Mouse (Mus musculus): ENCODE results near the gene Slc39a11. TPM values are rescaled to one million over a fixed set of nuclear protein-coding genes. Genes with fewer than 3 reads are reported as not detected.

Gene Slc39a11
- polyA plus RNA-seq, 1 experiment = 6.5 TPM

- H3K4me3 ChIP-seq (ENCODE audit: insufficient read depth, low read depth, low read length) = no peak overlapping the region
- H3K27ac ChIP-seq (replicated peaks; ENCODE audit: low read depth, low read length) = no peak overlapping the region
- peaks cover 5% of the 10 kb centered on the region; the same call in 1 of the 2 replicates for H3K4me1 ChIP-seq (ENCODE audit: control insufficient read depth, insufficient read depth, insufficient read length, low read length)
Measured at GRCm38 (mm10) chr11:113512976-113513375, 136.9 kb downstream of the Slc39a11 start.

- H3K4me1 ChIP-seq (ENCODE audit: control insufficient read depth, insufficient read depth, insufficient read length, low read length) = peaks cover 5% of the 10 kb centered on the region; the same call in 1 of the 2 replicates
- H3K4me3 ChIP-seq (ENCODE audit: insufficient read depth, low read depth, low read length) = no peak overlapping the region
Measured at GRCm38 (mm10) chr11:113512150-113512549, 137.7 kb downstream of the Slc39a11 start.

GRCm38 (mm10) chr11:113510969-113511625 lies 138.8 kb downstream of the Slc39a11 start:
- peaks cover 5% of the 10 kb centered on the region; the same call in 1 of the 2 replicates for H3K4me1 ChIP-seq (ENCODE audit: control insufficient read depth, insufficient read depth, insufficient read length, low read length)
- H3K27ac ChIP-seq (replicated peaks; ENCODE audit: low read depth, low read length) = no peak overlapping the region
- no peak overlapping the region for H3K4me3 ChIP-seq (ENCODE audit: insufficient read depth, low read depth, low read length)

More at GRCm38 (mm10) chr11:113512150-113512549, 137.7 kb downstream of the Slc39a11 start:
- H3K27ac ChIP-seq (replicated peaks; ENCODE audit: low read depth, low read length) = no peak overlapping the region

GRCm38 (mm10) chr11:113510249-113510648 lies 139.6 kb downstream of the Slc39a11 start:
- H3K27ac ChIP-seq (replicated peaks; ENCODE audit: low read depth, low read length) = no peak overlapping the region
- no peak overlapping the region for H3K4me3 ChIP-seq (ENCODE audit: insufficient read depth, low read depth, low read length)
- peaks cover 5% of the 10 kb centered on the region; the same call in 1 of the 2 replicates for H3K4me1 ChIP-seq (ENCODE audit: control insufficient read depth, insufficient read depth, insufficient read length, low read length)

- Histone ChIP-seq H3K4me3 (ENCODE audit: insufficient read depth, low read depth, low read length) (no peak overlapping the region), H3K27ac (replicated peaks; ENCODE audit: low read depth, low read length) (no peak overlapping the region), H3K4me1 (ENCODE audit: control insufficient read depth, insufficient read depth, insufficient read length, low read length) (peaks cover 5% of the 10 kb centered on the region; the same call in 1 of the 2 replicates)
Measured at GRCm38 (mm10) chr11:113507716-113508480, 142.0 kb downstream of the Slc39a11 start.

- Histone ChIP-seq H3K27ac (replicated peaks; ENCODE audit: low read depth, low read length) (no peak overlapping the region), H3K4me1 (ENCODE audit: control insufficient read depth, insufficient read depth, insufficient read length, low read length) (no peaks in the 10 kb centered on the region), H3K4me3 (ENCODE audit: insufficient read depth, low read depth, low read length) (no peak overlapping the region)
Measured at GRCm38 (mm10) chr11:113505551-113506160, 144.2 kb downstream of the Slc39a11 start.

GRCm38 (mm10) chr11:113504459-113505062 lies 145.3 kb downstream of the Slc39a11 start:
- H3K4me3 ChIP-seq (ENCODE audit: insufficient read depth, low read depth, low read length) = no peak overlapping the region
- no peaks in the 10 kb centered on the region for H3K4me1 ChIP-seq (ENCODE audit: control insufficient read depth, insufficient read depth, insufficient read length, low read length)
- no peak overlapping the region for H3K27ac ChIP-seq (replicated peaks; ENCODE audit: low read depth, low read length)

GRCm38 (mm10) chr11:113502968-113503367 lies 146.9 kb downstream of the Slc39a11 start:
- no peak overlapping the region for H3K27ac ChIP-seq (replicated peaks; ENCODE audit: low read depth, low read length)
- no peaks in the 10 kb centered on the region for H3K4me1 ChIP-seq (ENCODE audit: control insufficient read depth, insufficient read depth, insufficient read length, low read length)
- H3K4me3 ChIP-seq (ENCODE audit: insufficient read depth, low read depth, low read length) = no peak overlapping the region

- H3K4me1 ChIP-seq (ENCODE audit: control insufficient read depth, insufficient read depth, insufficient read length, low read length) = no peaks in the 10 kb centered on the region
- no peak overlapping the region for H3K27ac ChIP-seq (replicated peaks; ENCODE audit: low read depth, low read length)
- no peak overlapping the region for H3K4me3 ChIP-seq (ENCODE audit: insufficient read depth, low read depth, low read length)
Measured at GRCm38 (mm10) chr11:113500631-113501305, 149.1 kb downstream of the Slc39a11 start.

- H3K4me3 ChIP-seq (ENCODE audit: insufficient read depth, low read depth, low read length) = no peak overlapping the region
- no peak overlapping the region for H3K27ac ChIP-seq (replicated peaks; ENCODE audit: low read depth, low read length)
- no peaks in the 10 kb centered on the region for H3K4me1 ChIP-seq (ENCODE audit: control insufficient read depth, insufficient read depth, insufficient read length, low read length)
Measured at GRCm38 (mm10) chr11:113498889-113499288, 151.0 kb downstream of the Slc39a11 start.

- H3K4me3 ChIP-seq (ENCODE audit: insufficient read depth, low read depth, low read length) = no peak overlapping the region
- H3K4me1 ChIP-seq (ENCODE audit: control insufficient read depth, insufficient read depth, insufficient read length, low read length) = no peaks in the 10 kb centered on the region
Measured at GRCm38 (mm10) chr11:113494021-113494546, 155.8 kb downstream of the Slc39a11 start.

GRCm38 (mm10) chr11:113490530-113491520 lies 159.1 kb downstream of the Slc39a11 start:
- H3K4me1 ChIP-seq (ENCODE audit: control insufficient read depth, insufficient read depth, insufficient read length, low read length) = 0 out of 2 replicates have a peak, but pooled peaks cover 2% of the 10 kb centered on the region
- no peak overlapping the region for H3K4me3 ChIP-seq (ENCODE audit: insufficient read depth, low read depth, low read length)
- H3K27ac ChIP-seq (replicated peaks; ENCODE audit: low read depth, low read length) = no peak overlapping the region

More at GRCm38 (mm10) chr11:113494021-113494546, 155.8 kb downstream of the Slc39a11 start:
- H3K27ac ChIP-seq (replicated peaks; ENCODE audit: low read depth, low read length) = no peak overlapping the region

GRCm38 (mm10) chr11:113487603-113488335 lies 162.1 kb downstream of the Slc39a11 start:
- no peak overlapping the region for H3K4me3 ChIP-seq (ENCODE audit: insufficient read depth, low read depth, low read length)
- no peak overlapping the region for H3K27ac ChIP-seq (replicated peaks; ENCODE audit: low read depth, low read length)
- 0 out of 2 replicates have a peak, but pooled peaks cover 2% of the 10 kb centered on the region for H3K4me1 ChIP-seq (ENCODE audit: control insufficient read depth, insufficient read depth, insufficient read length, low read length)

All from brown adipose tissue, adult 24 weeks (tissue).